Mouse (Mus musculus): Measurements from ENCODE around the gene Pqlc3. TPM values are rescaled to one million over a fixed set of nuclear protein-coding genes. Genes with fewer than 3 reads are reported as not detected.

The Pqlc3 gene
- polyA plus RNA-seq, 1 experiment from 2014 or later: 4.3 TPM

GRCm38 (mm10) chr12:16966811-16967210, 33.4 kb downstream of the Pqlc3 start:
- H3K9ac ChIP-seq (ENCODE audit: low read depth, low read length): no peak overlapping the region
- no peak overlapping the region for H3K4me3 ChIP-seq (replicated peaks; ENCODE audit: low read depth, low read length)
- no peak for ATAC-seq (replicated peaks; ENCODE audit: low FRiP score, low read depth)
- H3K36me3 ChIP-seq (ENCODE audit: insufficient read depth, low read length): peaks cover 28% of the 10 kb centered on the region
- TF ChIP-seq CTCF (IDR thresholded peaks at IDR 0.05; ENCODE audit: low read depth): no peak
- H3K9me3 ChIP-seq (replicated peaks; ENCODE audit: low read length): no peaks in the 10 kb centered on the region
- 93% methylated on average over 2 of the region's 2 CpGs for WGBS
- H3K4me1 ChIP-seq (replicated peaks; ENCODE audit: insufficient read depth, low read length): no peaks in the 10 kb centered on the region
- no peak overlapping the region for H3K27ac ChIP-seq
- H3K27me3 ChIP-seq (ENCODE audit: insufficient read depth, low read length): no peaks in the 10 kb centered on the region
- H3K4me2 ChIP-seq (ENCODE audit: low read length): no peak overlapping the region
- DNase-seq (ENCODE audit: low spot score): no peak

GRCm38 (mm10) chr12:16963354-16963753, 36.9 kb downstream of the Pqlc3 start:
- Histone ChIP-seq H3K27me3 (ENCODE audit: insufficient read depth, low read length) (no peaks in the 10 kb centered on the region), H3K4me1 (replicated peaks; ENCODE audit: insufficient read depth, low read length) (no peaks in the 10 kb centered on the region), H3K9ac (ENCODE audit: low read depth, low read length) (no peak overlapping the region), H3K4me2 (ENCODE audit: low read length) (no peak overlapping the region), H3K36me3 (ENCODE audit: insufficient read depth, low read length) (peaks cover 30% of the 10 kb centered on the region), H3K4me3 (replicated peaks; ENCODE audit: low read depth, low read length) (no peak overlapping the region), H3K27ac (no peak overlapping the region), H3K9me3 (replicated peaks; ENCODE audit: low read length) (no peaks in the 10 kb centered on the region)
- DNase-seq (ENCODE audit: low spot score) (no peak), ATAC-seq (replicated peaks; ENCODE audit: low FRiP score, low read depth) (no peak)
- TF ChIP-seq CTCF (IDR thresholded peaks at IDR 0.05; ENCODE audit: low read depth): no peak
- WGBS: 83% methylated on average over 2 of the region's 2 CpGs

DNA sequence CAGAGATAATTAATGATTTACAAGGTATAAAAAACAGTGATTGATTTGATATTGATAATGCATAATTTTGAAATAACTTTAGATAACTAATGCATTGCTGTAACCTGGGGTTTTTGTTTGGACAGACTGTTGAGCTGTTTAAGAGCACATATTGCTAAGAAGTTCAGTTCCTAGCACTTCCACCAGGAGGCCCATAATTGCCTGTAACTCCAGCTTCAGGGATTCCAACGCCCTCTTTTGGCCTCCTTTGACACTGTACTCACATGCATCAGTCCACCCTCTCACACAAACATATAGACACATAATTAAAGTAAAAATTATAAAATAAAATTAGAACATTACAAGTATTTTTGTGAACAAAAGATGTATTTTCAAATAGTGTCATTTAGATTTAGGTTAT, 41.4 kb downstream of the Pqlc3 start:
- Histone ChIP-seq H3K4me1 (replicated peaks; ENCODE audit: insufficient read depth, low read length) (no peaks in the 10 kb centered on the region), H3K9ac (ENCODE audit: low read depth, low read length) (no peak overlapping the region), H3K4me2 (ENCODE audit: low read length) (no peak overlapping the region), H3K4me3 (replicated peaks; ENCODE audit: low read depth, low read length) (no peak overlapping the region), H3K9me3 (replicated peaks; ENCODE audit: low read length) (no peaks in the 10 kb centered on the region), H3K27ac (no peak overlapping the region), H3K27me3 (ENCODE audit: insufficient read depth, low read length) (no peaks in the 10 kb centered on the region), H3K36me3 (ENCODE audit: insufficient read depth, low read length) (peaks cover 33% of the 10 kb centered on the region)
- ATAC-seq (replicated peaks; ENCODE audit: low FRiP score, low read depth) (no peak), DNase-seq (ENCODE audit: low spot score) (peak; percentile 58)
- TF ChIP-seq CTCF (IDR thresholded peaks at IDR 0.05; ENCODE audit: low read depth): peak; percentile 63
- 63% methylated on average over 1 of the region's 1 CpGs for WGBS

DNA sequence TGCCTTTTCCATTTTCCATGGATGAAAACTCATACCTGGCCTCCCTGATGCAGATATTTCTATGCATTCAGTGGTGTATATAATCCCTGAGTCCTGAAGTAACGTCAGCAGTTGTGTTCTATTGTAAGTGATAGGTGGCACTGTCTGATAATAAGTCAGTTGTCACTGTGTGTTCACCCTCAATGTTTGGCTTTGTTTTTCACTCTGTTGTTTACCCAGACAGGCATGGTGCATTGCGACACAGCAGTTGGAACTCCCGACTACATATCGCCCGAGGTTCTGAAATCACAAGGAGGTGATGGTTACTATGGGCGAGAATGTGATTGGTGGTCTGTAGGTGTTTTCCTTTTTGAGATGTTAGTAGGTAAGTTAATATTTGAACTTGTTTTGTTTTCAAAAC, 52.0 kb downstream of the Pqlc3 start:
- no peak for ATAC-seq (replicated peaks; ENCODE audit: low FRiP score, low read depth)
- Histone ChIP-seq H3K27me3 (ENCODE audit: insufficient read depth, low read length) (no peaks in the 10 kb centered on the region), H3K4me1 (replicated peaks; ENCODE audit: insufficient read depth, low read length) (no peaks in the 10 kb centered on the region), H3K9ac (ENCODE audit: low read depth, low read length) (no peak overlapping the region), H3K4me2 (ENCODE audit: low read length) (no peak overlapping the region), H3K4me3 (replicated peaks; ENCODE audit: low read depth, low read length) (no peak overlapping the region), H3K27ac (no peak overlapping the region), H3K36me3 (ENCODE audit: insufficient read depth, low read length) (peaks cover 4% of the 10 kb centered on the region; the same call in 1 of the 2 replicates), H3K9me3 (replicated peaks; ENCODE audit: low read length) (no peaks in the 10 kb centered on the region)
- WGBS: 88% methylated on average over 6 of the region's 6 CpGs
- no peak for TF ChIP-seq CTCF (IDR thresholded peaks at IDR 0.05; ENCODE audit: low read depth)
- DNase-seq (ENCODE audit: low spot score): no peak

- Histone ChIP-seq H3K4me2 (ENCODE audit: low read length) (no peak overlapping the region), H3K4me3 (replicated peaks; ENCODE audit: low read depth, low read length) (no peak overlapping the region), H3K27ac (no peak overlapping the region), H3K9me3 (replicated peaks; ENCODE audit: low read length) (no peaks in the 10 kb centered on the region), H3K4me1 (replicated peaks; ENCODE audit: insufficient read depth, low read length) (no peaks in the 10 kb centered on the region), H3K36me3 (ENCODE audit: insufficient read depth, low read length) (no peaks in the 10 kb centered on the region), H3K9ac (ENCODE audit: low read depth, low read length) (no peak overlapping the region), H3K27me3 (ENCODE audit: insufficient read depth, low read length) (no peaks in the 10 kb centered on the region)
- DNase-seq (ENCODE audit: low spot score) (no peak), ATAC-seq (replicated peaks; ENCODE audit: low FRiP score, low read depth) (no peak)
- WGBS: 83% methylated on average over 3 of the region's 3 CpGs
- TF ChIP-seq CTCF (IDR thresholded peaks at IDR 0.05; ENCODE audit: low read depth): no peak
Observed at GRCm38 (mm10) chr12:16941976-16942375, 58.2 kb downstream of the Pqlc3 start.

Other genes starting within 250 kb of the Pqlc3 start
- gene Greb1, start 199.5 kb downstream of the Pqlc3 start, polyA plus RNA-seq (2015; fragmentation: Nextera tagmentation; extraction: Ambion mirVana): 1.3 and 2.0 TPM in 2 replicates
- gene E2f6, start 189.4 kb downstream of the Pqlc3 start, polyA plus RNA-seq (2015; fragmentation: Nextera tagmentation; extraction: Ambion mirVana): 25.3 and 26.8 TPM in 2 replicates
- 14.6 and 15.9 TPM in 2 replicates for gene Rock2, start 105.5 kb downstream of the Pqlc3 start, polyA plus RNA-seq (2015; fragmentation: Nextera tagmentation; extraction: Ambion mirVana)
- gene 2410004P03Rik, start 11.3 kb upstream of the Pqlc3 start, polyA plus RNA-seq (2015; fragmentation: Nextera tagmentation; extraction: Ambion mirVana): 0.41 and 0.59 TPM in 2 replicates
- gene Kcnf1, start 176.5 kb upstream of the Pqlc3 start, polyA plus RNA-seq (2015; fragmentation: Nextera tagmentation; extraction: Ambion mirVana): 0.77 and 0.95 TPM in 2 replicates